Mouse (Mus musculus): ENCODE measurements around the gene Dok7. TPM values are rescaled to one million over a fixed set of nuclear protein-coding genes. Genes with fewer than 3 reads are reported as not detected.

The Dok7 gene
- polyA plus RNA-seq, 1 experiment from 2014 or later = 11.6 TPM

DNA sequence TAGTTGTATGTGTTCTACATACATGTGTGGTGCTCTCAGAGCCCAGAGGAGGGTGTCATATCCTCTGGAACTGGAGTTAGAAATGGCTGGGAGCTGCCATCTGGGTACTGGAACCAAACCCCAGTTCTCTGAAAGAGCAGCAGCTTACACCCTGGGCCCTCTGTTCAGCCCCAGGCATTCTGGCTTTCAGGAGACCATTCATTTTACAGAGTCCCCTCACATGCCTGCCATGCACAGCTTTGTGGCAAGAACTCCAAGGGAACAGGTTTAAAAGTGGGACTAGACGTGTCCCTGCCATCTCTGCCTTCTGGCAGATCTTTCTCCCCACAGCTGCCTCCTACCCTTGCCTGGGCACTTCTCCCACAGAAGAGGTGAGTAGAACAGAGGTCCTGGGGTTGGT lies 22.9 kb upstream of the Dok7 start:
- H3K4me1 ChIP-seq (replicated peaks) = no peaks in the 10 kb centered on the region
- no peak overlapping the region for H3K9ac ChIP-seq
- ATAC-seq (ENCODE audit: low FRiP score, low read depth) = no peak
- no peak overlapping the region for H3K27ac ChIP-seq (replicated peaks)
- H3K4me3 ChIP-seq = no peak overlapping the region
- H3K9me3 ChIP-seq = no peaks in the 10 kb centered on the region
- WGBS = 44% methylated on average over 1 of the region's 1 CpGs
- H3K4me2 ChIP-seq = no peak overlapping the region
- H3K36me3 ChIP-seq = no peaks in the 10 kb centered on the region
- H3K27me3 ChIP-seq = no peaks in the 10 kb centered on the region

DNA sequence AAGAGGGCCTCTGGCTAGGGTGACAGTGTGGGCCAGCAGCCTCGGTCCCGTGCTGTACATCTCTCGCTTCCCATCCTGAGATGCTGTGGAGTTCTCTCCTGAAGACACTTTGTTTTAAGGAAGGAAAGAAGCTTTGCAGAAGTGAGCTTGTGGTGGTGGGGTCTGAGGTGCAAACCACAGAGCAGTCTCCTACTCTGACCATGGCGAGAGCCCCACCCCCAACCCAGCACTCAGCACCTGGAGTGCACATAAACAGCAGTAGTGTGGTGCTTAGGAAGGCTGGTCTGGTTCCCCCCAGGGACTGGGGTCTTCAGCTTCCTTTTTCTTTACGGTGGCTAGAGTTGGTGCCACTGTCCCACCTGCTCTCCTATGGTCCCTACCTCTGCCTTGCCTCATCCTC lies 21.4 kb upstream of the Dok7 start:
- no peak overlapping the region for H3K4me3 ChIP-seq
- no peaks in the 10 kb centered on the region for H3K27me3 ChIP-seq
- WGBS = 84% methylated on average over 5 of the region's 5 CpGs
- no peaks in the 10 kb centered on the region for H3K36me3 ChIP-seq
- H3K4me2 ChIP-seq = no peak overlapping the region
- no peak overlapping the region for H3K27ac ChIP-seq (replicated peaks)
- ATAC-seq (ENCODE audit: low FRiP score, low read depth) = no peak
- H3K4me1 ChIP-seq (replicated peaks) = no peaks in the 10 kb centered on the region
- no peaks in the 10 kb centered on the region for H3K9me3 ChIP-seq
- no peak overlapping the region for H3K9ac ChIP-seq

DNA sequence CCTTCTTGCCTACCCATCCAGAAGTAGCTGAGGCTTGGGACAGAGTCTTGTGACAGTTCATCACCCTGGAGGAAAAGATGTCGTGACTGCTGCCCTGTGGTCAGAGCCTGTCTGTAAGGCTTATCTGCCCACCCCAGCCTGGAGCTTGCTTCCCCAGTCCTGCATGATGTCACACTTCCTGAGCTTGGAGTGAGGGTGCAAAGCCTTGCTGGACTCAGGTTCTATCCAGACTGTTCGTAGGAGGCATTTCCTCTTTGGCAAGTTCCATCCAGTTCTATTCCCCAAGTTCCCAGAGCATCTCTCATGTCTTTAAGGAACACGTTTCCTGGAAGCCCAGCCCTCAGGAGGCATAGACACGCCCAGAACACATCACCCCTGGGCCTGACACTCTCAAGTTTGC lies 20.8 kb upstream of the Dok7 start:
- H3K9me3 ChIP-seq = no peaks in the 10 kb centered on the region
- no peak for ATAC-seq (ENCODE audit: low FRiP score, low read depth)

DNA sequence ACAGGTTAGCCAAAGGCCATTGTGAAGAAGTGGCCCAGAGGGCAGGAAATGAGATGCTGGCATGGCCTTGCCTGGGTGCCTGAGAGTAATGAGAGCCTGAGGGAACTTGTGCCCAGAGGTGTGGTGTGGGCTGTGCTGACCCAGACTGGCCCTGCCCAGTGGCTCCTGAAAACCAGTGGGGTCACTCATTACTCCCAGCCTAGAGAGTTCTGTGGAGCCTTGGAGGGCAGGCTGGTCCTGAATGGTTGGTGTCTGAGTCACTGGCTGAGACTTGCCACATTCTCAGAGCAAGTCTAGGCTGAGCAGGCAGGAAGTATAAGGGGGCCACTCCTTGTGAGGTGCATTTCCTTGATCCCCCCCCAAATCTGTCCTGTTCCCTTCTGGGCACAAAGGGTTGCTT lies 19.1 kb upstream of the Dok7 start:
- no peak overlapping the region for H3K9ac ChIP-seq

More for the DNA sequence above, 20.8 kb upstream of the Dok7 start:
- 74% methylated on average over 4 of the region's 4 CpGs for WGBS
- Histone ChIP-seq H3K4me3 (no peak overlapping the region), H3K27me3 (no peaks in the 10 kb centered on the region), H3K27ac (replicated peaks) (no peak overlapping the region), H3K9ac (no peak overlapping the region), H3K4me2 (no peak overlapping the region), H3K4me1 (replicated peaks) (no peaks in the 10 kb centered on the region), H3K36me3 (no peaks in the 10 kb centered on the region)

DNA sequence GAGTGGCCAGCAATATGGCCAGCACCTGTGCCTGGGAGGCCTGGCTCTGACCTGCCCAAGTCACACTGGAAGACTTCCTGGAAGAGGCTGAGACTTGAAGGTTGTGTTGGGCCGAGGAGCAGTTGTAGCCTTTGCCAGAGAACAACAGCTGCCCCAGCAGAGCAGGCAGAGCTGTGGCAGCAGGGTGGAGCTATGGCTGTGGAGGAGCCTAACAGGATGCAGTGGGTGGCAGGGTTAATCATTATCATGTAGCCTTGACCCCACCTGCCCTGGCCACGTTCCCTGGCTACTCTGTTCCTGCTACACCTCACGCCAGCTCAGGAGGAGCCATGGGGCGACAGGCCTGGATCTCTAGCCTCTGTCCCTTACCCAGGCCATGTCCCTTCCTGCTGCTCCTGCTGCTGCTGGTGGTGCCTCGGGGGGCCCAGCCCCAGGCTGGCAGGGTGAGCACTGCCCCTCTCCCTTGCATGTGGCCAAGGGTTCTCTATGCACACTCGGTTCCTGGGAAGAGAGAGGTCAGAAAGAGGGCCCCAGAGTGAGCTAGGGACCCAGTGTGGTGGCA lies 15.2 kb upstream of the Dok7 start, which contains the start of gene Hgfac:
TSS of gene Hgfac (plus strand) at position 242 of the 562 bp plus-strand sequence.
- ATAC-seq (ENCODE audit: low FRiP score, low read depth) = no peak
- H3K9me3 ChIP-seq = no peaks in the 10 kb centered on the region
- no peak within 1 kb of the TSS for H3K27ac ChIP-seq (replicated peaks)
- H3K4me3 ChIP-seq = no peak within 1 kb of the TSS
- no peaks in the 10 kb centered on the region for H3K36me3 ChIP-seq
- no peaks in the 10 kb centered on the region for H3K4me1 ChIP-seq (replicated peaks)
- WGBS = 70% methylated on average over 6 of the region's 6 CpGs
- no peak within 1 kb of the TSS for H3K4me2 ChIP-seq
- H3K27me3 ChIP-seq = no peaks in the 10 kb centered on the region
- H3K9ac ChIP-seq = no peak within 1 kb of the TSS

More for the DNA sequence above, 19.1 kb upstream of the Dok7 start:
- Histone ChIP-seq H3K4me3 (no peak overlapping the region), H3K4me2 (no peak overlapping the region), H3K27ac (replicated peaks) (no peak overlapping the region), H3K36me3 (no peaks in the 10 kb centered on the region), H3K27me3 (no peaks in the 10 kb centered on the region), H3K4me1 (replicated peaks) (no peaks in the 10 kb centered on the region), H3K9me3 (no peaks in the 10 kb centered on the region)
- no peak for ATAC-seq (ENCODE audit: low FRiP score, low read depth)

DNA sequence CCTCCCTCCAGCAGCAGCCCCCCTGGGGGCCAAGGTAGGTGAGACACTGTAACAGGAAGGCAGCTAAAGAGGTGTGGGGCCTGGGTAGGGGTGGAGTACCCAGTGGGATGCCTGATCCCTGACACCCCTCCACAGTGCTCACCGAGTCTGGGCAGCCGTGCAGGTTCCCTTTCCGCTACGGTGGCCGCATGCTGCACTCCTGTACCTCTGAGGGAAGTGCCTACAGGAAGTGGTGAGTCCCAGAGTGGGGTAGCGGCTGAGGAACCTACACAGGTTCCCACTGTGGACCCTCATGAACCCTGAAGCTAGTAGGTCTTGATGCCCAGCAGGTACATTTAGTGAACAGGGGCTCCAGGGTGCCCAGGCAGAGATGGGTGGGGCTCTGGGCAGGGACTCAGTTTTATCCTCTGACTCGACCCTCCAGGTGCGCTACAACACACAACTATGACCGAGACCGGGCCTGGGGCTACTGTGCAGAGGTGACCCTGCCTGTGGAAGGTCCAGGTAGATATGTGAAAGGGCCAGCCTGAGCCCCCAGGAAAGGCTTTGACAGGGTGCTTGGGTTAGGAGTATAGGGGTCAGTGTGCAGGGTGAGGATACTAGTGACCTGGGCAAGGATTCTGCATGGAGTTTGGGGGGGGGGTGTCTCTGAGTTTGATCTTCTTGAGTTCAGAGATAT lies 14.0 kb upstream of the Dok7 start:
- no peak overlapping the region for H3K9ac ChIP-seq
- H3K27ac ChIP-seq (replicated peaks) = no peak overlapping the region
- WGBS = 73% methylated on average over 10 of the region's 10 CpGs
- no peaks in the 10 kb centered on the region for H3K36me3 ChIP-seq
- H3K4me1 ChIP-seq (replicated peaks) = no peaks in the 10 kb centered on the region
- no peak overlapping the region for H3K4me2 ChIP-seq
- no peaks in the 10 kb centered on the region for H3K27me3 ChIP-seq
- H3K4me3 ChIP-seq = no peak overlapping the region
- H3K9me3 ChIP-seq = no peaks in the 10 kb centered on the region
- peak; percentile 31 for ATAC-seq (ENCODE audit: low FRiP score, low read depth)

DNA sequence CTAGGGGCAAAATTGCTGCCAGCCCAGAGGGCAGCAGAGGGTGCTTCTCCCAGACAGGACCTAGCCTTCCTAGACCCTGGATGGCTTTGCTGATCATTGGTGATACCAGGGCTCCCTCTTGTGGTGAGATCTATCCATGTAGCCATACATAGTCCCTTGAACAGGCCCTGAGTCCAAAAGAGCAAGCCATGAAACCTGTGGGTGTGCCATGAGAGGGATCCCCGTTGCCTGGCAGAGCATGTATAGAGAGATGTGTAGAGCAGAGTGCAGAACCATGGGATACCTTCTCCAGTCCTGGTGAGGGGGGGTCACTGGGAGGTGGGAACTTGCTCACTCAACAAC lies 13.5 kb upstream of the Dok7 start:
- no peak overlapping the region for H3K4me2 ChIP-seq
- ATAC-seq (ENCODE audit: low FRiP score, low read depth) = peak; percentile 89
- no peak overlapping the region for H3K27ac ChIP-seq (replicated peaks)
- no peaks in the 10 kb centered on the region for H3K9me3 ChIP-seq
- H3K9ac ChIP-seq = no peak overlapping the region
- no peaks in the 10 kb centered on the region for H3K4me1 ChIP-seq (replicated peaks)
- H3K36me3 ChIP-seq = no peaks in the 10 kb centered on the region
- no peak overlapping the region for H3K4me3 ChIP-seq
- WGBS = 21% methylated on average over 1 of the region's 1 CpGs
- no peaks in the 10 kb centered on the region for H3K27me3 ChIP-seq

DNA sequence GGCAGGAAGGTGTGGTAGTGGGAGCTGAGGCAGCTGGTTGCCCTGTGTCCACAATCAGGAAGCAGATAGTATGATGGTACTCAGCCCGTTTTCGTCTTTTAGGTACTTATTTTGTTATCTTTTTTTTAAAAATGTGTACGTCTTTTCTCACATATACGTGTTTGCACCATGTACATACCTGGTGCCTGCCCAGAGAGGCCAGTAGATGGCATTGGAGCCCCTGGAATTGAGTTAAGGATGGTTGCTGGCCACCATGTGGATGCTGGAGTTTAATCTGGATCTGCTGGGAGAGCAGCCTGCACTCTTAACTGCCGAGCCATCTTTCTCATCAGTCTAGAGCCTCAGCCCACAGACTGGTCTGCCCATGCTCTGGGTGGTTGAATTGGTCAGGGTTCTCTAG lies 6.0 kb upstream of the Dok7 start:
- 77% methylated on average over 5 of the region's 5 CpGs for WGBS
- H3K36me3 ChIP-seq = no peaks in the 10 kb centered on the region
- no peak overlapping the region for H3K4me3 ChIP-seq
- 0 out of 2 replicates have a peak, but pooled peaks cover 2% of the 10 kb centered on the region for H3K4me1 ChIP-seq (replicated peaks)
- H3K27ac ChIP-seq (replicated peaks) = no peak overlapping the region
- no peak for ATAC-seq (ENCODE audit: low FRiP score, low read depth)
- no peaks in the 10 kb centered on the region for H3K9me3 ChIP-seq
- no peaks in the 10 kb centered on the region for H3K27me3 ChIP-seq
- no peak overlapping the region for H3K9ac ChIP-seq
- H3K4me2 ChIP-seq = no peak overlapping the region

DNA sequence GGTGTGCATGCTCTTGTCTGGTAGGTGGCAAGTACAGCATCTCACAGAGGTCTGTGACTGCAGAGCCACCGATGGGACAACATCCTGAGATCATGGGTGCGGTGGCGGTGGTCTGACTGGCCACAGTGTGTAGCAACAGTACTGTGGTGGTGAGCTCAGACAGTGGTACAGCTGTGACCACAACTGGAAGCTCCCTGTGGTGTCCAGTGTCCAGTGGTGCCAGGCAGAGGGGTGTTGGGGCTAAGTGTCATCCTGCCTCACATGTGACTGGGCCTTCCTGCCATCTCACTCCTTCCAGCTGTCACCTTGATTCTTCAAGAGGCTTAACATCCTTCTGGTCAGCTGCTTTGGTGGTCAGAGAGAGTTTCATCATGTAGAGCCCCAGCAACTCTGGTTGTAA lies 1.9 kb upstream of the Dok7 start:
- H3K4me1 ChIP-seq (replicated peaks) = peaks cover 26% of the 10 kb centered on the region
- H3K4me2 ChIP-seq = no peak overlapping the region
- no peaks in the 10 kb centered on the region for H3K27me3 ChIP-seq
- no peak overlapping the region for H3K9ac ChIP-seq
- no peaks in the 10 kb centered on the region for H3K9me3 ChIP-seq
- no peak overlapping the region for H3K4me3 ChIP-seq
- ATAC-seq (ENCODE audit: low FRiP score, low read depth) = no peak
- H3K27ac ChIP-seq (replicated peaks) = no peak overlapping the region
- H3K36me3 ChIP-seq = no peaks in the 10 kb centered on the region
- 89% methylated on average over 3 of the region's 3 CpGs for WGBS

DNA sequence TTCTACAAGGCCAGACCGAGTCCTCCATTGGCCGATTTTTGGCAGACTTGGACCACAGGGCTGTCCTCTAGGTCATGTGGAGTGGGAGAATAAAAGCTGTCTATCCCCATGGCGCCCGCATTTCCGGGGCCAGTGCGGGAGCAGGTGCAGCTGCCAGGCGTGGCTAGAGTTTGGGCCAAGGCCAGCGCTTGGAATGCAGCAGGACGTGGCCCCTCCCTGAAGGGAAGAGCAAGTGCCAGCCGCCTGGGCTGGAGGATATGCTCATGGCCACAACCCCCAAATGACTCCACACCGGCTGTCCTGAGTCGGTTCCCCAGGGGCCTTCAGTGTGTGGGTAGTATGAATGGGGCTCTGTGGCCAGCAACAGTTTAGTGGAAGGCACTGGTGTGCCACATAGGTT lies 1.5 kb upstream of the Dok7 start:
- Histone ChIP-seq H3K27me3 (no peaks in the 10 kb centered on the region), H3K9me3 (no peaks in the 10 kb centered on the region), H3K4me3 (no peak overlapping the region), H3K36me3 (no peaks in the 10 kb centered on the region), H3K27ac (replicated peaks) (no peak overlapping the region), H3K4me2 (no peak overlapping the region), H3K9ac (no peak overlapping the region), H3K4me1 (replicated peaks) (peaks cover 26% of the 10 kb centered on the region)
- no peak for ATAC-seq (ENCODE audit: low FRiP score, low read depth)
- 48% methylated on average over 12 of the region's 12 CpGs for WGBS

DNA sequence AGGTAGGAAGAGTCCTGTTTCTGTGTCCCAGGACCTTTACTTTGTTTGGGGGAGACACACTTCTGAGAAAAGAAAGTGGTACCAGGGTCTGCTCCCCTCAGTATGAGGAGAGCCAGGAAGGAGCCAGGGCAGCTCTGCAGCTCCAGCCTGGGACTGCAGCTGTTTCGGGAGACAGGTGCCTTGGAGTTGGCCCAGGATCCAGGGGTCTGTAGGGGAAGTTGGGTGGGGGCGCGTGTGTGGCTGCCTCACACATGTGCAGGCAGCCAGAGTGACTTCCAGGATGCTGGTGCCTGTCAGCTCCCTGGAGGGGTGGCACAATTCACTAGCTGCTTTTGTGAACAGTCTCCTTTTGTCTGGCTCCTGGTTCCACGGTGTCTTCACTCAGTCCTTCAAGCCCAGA lies 1.0 kb downstream of the Dok7 start:
- no peaks in the 10 kb centered on the region for H3K36me3 ChIP-seq
- no peaks in the 10 kb centered on the region for H3K9me3 ChIP-seq
- H3K27me3 ChIP-seq = no peaks in the 10 kb centered on the region
- 6% methylated on average over 4 of the region's 4 CpGs for WGBS
- H3K27ac ChIP-seq (replicated peaks) = no peak overlapping the region
- peaks cover 26% of the 10 kb centered on the region for H3K4me1 ChIP-seq (replicated peaks)
- peak; percentile 16; the same call in 1 of the 2 replicates for ATAC-seq (ENCODE audit: low FRiP score, low read depth)
- H3K9ac ChIP-seq = peak overlapping the region; percentile 74
- peak overlapping the region; percentile 90 for H3K4me2 ChIP-seq
- peak overlapping the region; percentile 58 for H3K4me3 ChIP-seq

DNA sequence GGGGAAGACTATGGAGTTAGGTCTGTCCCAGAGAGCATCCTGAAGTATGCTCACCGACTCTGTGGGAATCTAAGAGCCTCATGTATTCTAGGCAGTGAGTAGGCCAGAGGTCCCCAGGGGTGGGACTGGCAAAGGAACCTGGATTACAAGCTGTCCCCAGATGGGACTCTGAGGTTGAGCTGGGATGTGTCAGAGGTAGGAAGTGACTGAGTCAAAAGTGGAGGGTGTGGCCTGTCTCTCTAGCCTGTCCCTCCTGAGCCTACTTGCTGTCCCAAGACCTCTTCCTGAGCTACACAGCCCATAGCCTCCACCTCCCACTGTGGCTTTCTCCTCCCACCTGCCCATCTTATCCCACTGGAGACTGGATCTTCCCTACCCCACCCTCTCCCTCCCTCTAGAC lies 1.6 kb downstream of the Dok7 start:
- Histone ChIP-seq H3K9ac (0 out of 2 replicates have a peak overlapping the region, but pooled peaks have one; percentile 74), H3K4me3 (peak overlapping the region; percentile 58), H3K36me3 (no peaks in the 10 kb centered on the region), H3K4me2 (peak overlapping the region; percentile 90), H3K9me3 (no peaks in the 10 kb centered on the region), H3K4me1 (replicated peaks) (peaks cover 26% of the 10 kb centered on the region), H3K27me3 (no peaks in the 10 kb centered on the region), H3K27ac (replicated peaks) (no peak overlapping the region)
- 70% methylated on average over 1 of the region's 1 CpGs for WGBS
- ATAC-seq (ENCODE audit: low FRiP score, low read depth) = no peak

DNA sequence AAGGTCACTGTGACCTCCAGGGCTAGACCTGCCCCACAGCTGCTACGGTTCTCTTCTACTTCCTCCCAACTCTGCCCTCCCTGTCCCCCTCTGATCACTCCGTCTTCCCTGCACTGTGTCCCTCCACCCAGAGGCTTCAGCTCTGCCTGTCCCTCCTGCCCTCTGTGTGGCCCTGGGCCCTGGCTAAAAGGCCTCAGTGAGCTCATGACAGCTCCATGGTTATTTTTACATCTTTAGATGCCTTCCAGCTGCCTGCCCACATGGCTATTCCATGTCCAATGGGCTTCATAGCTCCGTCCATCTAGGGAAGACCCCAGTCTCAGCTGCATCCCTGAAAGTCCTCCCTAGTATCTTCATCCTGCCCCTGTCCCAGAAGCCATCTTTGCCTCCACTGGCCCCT lies 3.5 kb downstream of the Dok7 start:
- Histone ChIP-seq H3K4me1 (replicated peaks) (peaks cover 25% of the 10 kb centered on the region), H3K9ac (no peak overlapping the region), H3K4me2 (no peak overlapping the region), H3K36me3 (no peaks in the 10 kb centered on the region), H3K9me3 (no peaks in the 10 kb centered on the region), H3K4me3 (no peak overlapping the region), H3K27me3 (no peaks in the 10 kb centered on the region), H3K27ac (replicated peaks) (no peak overlapping the region)
- no peak for ATAC-seq (ENCODE audit: low FRiP score, low read depth)
- 79% methylated on average over 3 of the region's 3 CpGs for WGBS

All from hindbrain, embryonic 15.5 days (tissue).